Mouse (Mus musculus) adrenal gland, postnatal 10 days (tissue): ENCODE measurements at regions not wholly inside any gene's neighbourhood (a gene's known extent, or its start where the extent isn't known, plus 50 kb on each side); places are given as distances from the start of the nearest gene placed in this dataset.

ENCODE experiments used
- DNase-seq: peaks from one replicate; pipeline ENCODE4 v3.0.0; 2021; ENCODE audit warnings: mixed read lengths

DNA sequence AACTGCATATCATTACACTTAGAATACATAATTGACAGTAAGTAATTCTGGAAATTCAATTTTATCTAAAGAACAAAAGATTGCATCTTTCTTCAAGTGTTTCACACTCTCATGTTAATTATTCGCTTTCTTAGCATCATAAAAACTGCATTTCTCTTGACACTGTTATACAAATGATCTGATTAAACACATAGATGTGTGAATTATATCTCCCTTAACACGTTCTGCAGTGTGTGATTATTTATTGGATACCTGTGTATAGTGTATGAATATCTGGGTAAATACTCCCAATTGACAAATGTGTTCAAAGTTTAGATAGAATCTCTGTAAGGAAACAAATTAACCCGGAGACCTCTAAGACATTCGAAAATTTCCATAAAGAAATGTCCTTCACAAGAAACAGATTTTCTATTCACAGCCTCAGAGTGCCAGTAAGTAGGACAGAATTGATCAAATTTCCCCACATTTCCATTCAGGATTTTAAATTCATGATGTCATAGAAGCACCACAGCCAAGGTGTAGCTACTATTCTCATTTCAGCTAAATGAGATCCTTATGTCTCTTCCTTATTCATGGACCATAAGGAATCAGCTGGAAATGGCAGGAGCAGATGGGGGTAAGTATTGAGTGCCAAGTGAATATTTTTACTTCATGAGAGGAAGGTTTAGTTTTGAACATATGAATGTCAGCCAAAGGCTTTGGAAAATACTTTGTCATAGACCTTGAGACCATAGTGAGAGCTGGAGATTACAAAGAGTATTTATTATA lies 2231.6 kb downstream of the Pcdh9 start:
- no peak for DNase-seq

DNA sequence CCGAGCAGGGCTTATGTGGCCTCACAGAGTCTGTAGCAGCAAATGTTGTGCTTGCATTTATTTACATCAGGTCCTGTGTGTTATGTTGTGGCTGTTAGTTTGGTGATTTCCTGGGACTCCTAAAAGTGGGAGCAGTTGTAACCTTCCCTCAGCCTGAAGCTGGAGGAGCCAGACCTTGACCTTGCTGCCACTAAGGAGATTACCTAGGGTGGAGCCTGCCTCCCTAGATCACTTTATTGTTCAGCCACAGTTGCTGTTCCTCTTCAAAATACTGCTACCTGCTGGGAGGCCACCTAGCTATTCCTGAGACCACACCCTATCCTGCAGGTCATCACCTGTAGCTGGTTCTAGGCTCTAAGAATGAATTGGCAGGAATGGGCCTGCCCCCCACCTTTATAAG lies 2234.5 kb downstream of the Pcdh9 start:
- no peak for DNase-seq

DNA sequence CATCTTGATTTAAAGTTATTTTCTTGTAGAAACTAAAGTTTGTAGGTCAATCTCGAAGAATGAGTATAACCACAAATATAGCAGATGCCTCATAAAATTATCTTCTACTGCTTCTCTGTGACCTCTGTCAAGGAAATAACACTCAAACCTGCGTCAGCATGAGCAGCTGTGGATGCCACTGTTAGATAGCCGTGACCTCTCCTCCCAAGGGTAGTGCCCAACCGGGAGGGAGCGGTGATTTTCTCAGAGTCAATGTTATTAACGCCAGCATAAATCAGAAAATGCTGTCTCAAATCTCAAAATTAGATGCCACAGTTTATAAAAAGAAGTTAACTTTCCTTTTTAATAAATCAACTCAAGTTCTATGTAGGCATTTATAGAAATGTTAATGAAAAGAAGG lies 2259.5 kb downstream of the Pcdh9 start:
- peak; percentile 27 for DNase-seq

DNA sequence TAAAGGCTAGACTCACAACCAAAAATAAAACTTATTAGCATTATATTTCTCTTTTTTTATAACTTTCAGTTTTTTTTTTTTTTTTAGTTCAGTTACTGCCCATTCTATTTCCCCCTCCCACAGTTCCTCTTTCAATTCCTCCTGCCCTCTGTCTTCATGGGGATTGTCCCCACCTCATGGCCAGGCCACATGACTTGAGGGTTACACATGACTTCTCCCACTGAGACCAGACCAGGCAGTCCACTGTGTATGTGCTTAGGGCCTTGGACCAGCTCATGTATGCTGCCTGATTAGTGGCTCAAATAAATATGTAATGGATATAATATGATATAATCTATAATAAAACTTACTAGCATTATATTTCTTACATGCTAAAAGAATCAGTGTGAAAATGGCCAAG lies 2276.1 kb downstream of the Pcdh9 start:
- DNase-seq, result no peak

DNA sequence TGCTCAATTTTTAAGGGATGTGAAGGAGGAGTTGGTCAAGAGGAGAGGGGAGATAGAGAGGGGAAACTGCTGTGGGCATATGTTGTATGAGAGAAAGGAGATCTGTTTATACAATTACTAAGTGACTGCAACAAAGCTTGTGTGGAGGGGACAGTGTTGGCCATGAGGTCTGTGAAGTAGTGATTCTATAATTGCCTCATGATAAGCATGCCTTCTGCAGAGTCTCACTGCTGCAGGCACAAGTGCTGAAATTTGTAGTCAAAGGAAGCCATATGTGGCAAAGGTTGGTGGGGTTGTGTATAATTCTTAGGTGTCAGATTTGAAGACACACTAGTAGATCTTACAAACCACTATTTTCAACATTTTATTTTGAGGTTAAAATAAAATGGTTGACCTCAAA lies 2285.9 kb downstream of the Pcdh9 start:
- no peak for DNase-seq

DNA sequence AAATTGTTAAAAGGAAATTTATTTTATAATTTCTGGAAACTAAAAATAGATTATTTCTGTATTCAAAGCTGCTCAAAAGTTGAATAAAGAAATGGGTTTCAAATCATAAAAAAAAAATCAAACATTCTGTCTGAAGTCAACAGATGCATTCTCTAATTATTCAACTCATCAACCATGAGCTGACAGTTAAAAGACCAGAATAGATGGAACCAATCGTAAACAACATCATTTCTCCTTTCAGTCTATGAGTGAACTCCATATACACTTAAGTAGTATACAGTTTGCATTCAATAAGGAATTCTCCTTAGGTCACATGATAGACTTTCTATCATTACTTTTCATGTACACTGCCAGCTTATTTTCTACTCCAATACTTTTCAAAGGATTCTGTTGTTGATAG lies 2308.0 kb downstream of the Pcdh9 start:
- DNase-seq, result no peak

DNA sequence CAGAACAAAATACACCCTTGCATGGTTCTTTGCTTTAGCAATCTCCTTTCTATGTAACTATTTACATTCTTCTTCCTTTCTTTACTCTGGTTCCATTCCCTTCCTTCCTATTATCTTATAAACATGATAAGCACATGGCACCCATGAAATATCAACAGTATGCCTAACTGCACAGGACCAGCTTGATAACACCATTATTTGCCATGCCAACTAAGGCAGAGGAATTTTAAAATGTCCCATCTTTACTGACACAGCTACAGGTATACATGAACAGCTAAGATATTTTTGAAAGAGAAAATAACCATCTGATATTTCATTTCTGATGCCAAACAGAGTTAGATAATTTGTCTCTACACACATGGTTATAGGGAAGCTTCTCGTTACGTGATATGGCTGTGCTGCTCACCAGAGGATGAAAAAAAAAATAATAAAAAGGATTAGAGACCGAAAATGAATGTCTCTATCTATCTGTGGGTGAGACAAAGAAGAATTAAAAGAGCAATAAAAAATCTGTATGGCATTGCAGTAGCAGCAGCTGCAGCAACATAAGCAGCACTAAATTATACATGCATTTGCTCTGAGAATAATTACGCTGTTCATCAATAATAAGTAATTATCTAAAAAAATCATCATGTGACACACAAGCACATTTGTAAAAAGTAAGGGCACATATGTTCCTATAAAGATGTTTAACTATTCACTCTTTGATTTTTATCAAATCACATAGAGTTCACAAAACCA lies 2308.6 kb downstream of the Pcdh9 start:
- DNase-seq, result no peak

DNA sequence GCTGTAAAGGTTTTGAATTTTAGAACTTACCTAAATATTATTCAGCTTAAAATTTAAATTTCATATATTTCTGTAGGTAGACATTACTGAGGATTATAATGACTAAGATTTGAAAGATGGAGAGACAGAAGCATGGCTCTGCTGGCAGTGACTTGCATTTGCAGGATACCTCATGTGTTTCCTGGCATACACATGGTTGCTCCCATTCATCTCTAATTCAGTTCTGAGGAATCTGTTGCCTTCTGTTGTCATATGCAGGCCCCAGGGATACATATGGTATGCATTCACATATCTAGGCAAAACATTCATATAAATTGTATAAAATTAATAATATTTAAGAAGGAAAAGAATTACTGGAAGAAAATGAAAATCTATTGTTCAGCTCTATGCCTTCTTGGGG lies 2321.4 kb downstream of the Pcdh9 start:
- DNase-seq, result no peak

DNA sequence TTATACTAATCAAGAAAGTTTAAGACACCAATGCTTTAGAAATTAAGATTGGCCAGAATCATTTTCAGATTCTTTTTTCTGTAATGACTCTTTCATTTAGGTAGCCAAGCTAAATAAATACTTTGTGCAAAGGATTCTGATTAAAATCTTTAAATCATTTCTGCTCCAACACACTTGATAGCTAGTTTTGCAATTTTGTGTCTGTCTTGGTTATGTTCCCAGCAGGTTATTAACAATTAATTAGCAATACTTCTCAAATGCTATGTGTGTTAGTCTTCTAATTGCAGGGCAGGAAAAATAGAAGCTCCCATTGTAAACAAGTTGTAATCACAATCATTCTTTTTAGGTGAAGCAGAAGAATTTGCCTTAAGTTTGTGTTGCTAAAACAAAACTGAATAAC lies 2351.3 kb downstream of the Pcdh9 start:
- DNase-seq, result no peak

DNA sequence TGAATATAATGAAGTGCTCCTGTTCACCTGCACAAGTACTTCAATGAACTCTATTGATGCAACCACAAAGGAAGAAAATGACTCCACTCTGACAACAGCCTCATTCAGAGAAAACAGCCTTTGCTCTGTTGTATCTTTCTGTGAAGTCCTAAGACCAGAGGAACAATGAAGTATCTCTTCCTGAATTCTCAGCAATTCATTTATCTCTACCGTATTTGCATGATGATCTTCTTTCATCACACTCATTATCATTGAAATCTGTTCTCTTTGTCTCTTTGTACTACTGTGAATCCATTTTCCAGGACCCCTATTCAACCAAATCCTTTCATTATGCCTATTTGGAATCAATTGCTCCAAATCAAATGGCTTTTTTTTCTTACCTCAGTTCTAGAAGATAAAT lies 2355.5 kb downstream of the Pcdh9 start:
- no peak for DNase-seq

DNA sequence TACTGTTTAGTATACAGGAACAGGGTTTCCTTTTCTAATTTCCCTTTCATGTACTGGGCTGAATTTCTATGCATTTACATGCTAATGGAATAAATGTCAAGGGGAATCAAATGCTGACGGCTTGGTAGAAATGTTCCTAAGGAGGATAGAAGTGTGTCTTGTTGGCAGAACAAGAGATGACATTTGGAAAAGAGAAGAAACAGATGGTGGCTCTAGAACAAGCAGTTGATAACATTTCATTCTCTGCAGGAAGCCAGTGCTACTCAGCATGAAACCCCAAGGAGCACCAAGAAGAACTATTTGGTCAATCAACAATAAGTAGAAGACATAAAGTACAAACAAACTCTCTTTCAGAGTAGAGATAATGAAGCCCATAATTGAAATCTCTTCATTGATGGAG lies 2392.0 kb downstream of the Pcdh9 start:
- DNase-seq, result no peak

DNA sequence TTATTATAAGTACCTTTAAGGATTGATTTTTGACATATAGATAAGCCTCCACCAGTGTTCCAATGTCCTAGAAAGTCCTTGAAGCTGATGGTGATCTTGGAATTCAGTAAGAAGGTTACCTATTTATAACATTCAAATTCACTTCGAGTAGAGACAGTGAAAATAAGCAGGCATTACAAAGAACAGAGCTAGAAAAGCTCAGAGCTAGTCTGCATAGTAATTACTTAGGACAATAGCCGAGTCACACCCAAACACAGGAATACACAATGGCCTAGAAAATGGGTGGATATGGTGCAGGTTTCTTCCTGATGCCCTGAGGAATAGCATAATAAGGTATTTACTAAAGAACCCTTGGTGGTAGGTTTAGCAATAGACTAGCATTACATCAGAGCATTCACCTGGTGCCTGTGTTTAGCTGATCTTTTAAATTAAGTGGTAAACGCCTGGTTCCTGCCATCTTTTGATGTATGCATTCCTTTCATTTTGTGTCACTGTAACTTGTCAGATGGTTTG lies 2412.1 kb downstream of the Pcdh9 start:
- DNase-seq, result no peak

DNA sequence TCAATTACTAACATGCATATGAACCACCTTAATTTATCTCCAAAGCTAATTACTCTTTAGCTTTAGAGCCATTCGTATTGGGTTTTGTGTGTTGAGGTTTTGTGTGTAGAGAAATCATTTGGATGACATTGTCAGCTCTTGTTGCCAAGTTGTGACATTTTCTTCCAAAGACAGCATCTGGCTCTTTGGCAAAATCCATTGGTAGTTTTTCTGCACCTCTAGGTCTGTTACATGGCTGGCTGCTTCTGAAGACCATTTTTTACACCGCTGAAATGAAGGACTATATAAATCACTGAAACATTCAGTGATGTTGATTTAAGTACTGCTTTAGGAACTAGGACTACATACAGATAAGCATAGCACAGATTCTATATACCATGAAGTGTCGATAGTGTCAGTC lies 2426.6 kb downstream of the Pcdh9 start:
- no peak for DNase-seq

DNA sequence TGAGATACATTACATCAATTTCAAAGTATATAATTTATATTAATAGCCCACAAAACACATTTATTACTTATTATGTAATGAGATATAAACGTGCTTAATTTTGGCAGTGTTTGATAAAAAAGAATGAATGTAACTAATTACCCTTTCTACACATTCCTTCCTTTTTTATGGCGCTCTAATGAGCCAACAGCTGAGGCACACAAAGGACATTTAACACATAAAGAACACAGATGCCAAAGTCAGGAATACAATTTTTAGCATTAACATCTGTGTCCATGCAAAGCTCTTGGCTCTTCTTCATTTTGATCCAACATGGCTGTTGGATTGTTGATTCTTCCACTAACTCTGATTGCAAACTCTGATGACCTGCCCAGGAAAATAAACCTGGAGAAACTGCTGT lies 2427.8 kb downstream of the Pcdh9 start:
- no peak for DNase-seq

DNA sequence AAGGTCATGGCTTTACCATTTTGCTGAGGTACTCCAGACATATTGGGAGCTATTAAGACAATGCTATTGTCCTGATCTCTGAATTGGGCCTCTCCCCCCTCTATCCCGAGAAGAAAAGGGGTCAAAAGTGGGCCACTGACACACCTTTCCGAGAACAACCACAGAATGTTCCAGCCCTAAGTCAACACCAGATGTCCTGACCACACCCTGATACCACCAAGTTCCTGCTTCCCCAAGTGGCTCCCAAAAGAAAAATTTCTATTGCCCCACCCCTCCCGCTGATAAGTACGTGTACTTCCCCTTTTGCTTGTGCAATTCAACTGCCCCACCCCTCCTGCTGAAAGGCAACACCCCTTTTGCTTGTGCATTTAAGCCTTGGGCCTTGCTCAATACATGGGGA lies 2431.7 kb downstream of the Pcdh9 start:
- DNase-seq, result no peak
